Mouse (Mus musculus) ES-E14 (cell line): Measurements from ENCODE around the gene Vamp8. TPM values are rescaled to one million over a fixed set of nuclear protein-coding genes. Genes with fewer than 3 reads are reported as not detected.
A peak's percentile ranks its signal among the peaks of the same experiment; 100 is the strongest.

Experiments used
- DNase-seq: peaks from one replicate; pipeline ENCODE4 v3.0.0-alpha.2; 2013; ENCODE audit warnings: low read depth, low spot score
- H3K27ac ChIP-seq: 2 replicates; pipeline ENCODE4 v1.5.1; 2012; ENCODE audit warnings: low read depth, mild to moderate bottlenecking, low read length, moderate library complexity, mixed read lengths; ENCODE audit not compliant: poor library complexity, insufficient read depth, severe bottlenecking
- H3K36me3 ChIP-seq: 2 replicates; pipeline ENCODE4 v1.6.1; 2012; ENCODE audit warnings: mild to moderate bottlenecking, low read length, moderate library complexity, mixed read lengths; ENCODE audit not compliant: control insufficient read depth, poor library complexity, insufficient read depth, severe bottlenecking
- H3K4me1 ChIP-seq, 2 experiments: fragments of 150-350 bp in 1 of 2; sonication (generic) in 1 of 2; 2 replicates each; pipeline ENCODE4 v1.6.1; 2012; ENCODE audit warnings: low read length in 2 of 2, mild to moderate bottlenecking in 1 of 2, mixed read lengths in 1 of 2; ENCODE audit not compliant: control insufficient read depth in 2 of 2, insufficient read depth in 2 of 2, poor library complexity in 1 of 2
- H3K4me3 ChIP-seq, 2 experiments: fragments of 150-350 bp in 1 of 2; sonication (generic) in 1 of 2; 2 replicates each; pipeline ENCODE4 v1.5.1; 2012; ENCODE audit warnings: low read length in 2 of 2, low read depth in 1 of 2, mild to moderate bottlenecking in 1 of 2, mixed read lengths in 1 of 2; ENCODE audit not compliant: insufficient read depth in 1 of 2, poor library complexity in 1 of 2, severe bottlenecking in 1 of 2
- H3K9ac ChIP-seq: 2 replicates; pipeline ENCODE4 v1.6.1; 2012; ENCODE audit warnings: low read depth, mild to moderate bottlenecking, low read length, mixed read lengths; ENCODE audit not compliant: poor library complexity, insufficient read depth, severe bottlenecking
- H3K9me3 ChIP-seq: fragments of 150-350 bp; sonication (generic); 2 replicates; pipeline ENCODE4 v1.6.1; 2012; ENCODE audit warnings: low read depth, mild to moderate bottlenecking, low read length; ENCODE audit not compliant: control insufficient read depth, insufficient read depth
- CHD2 ChIP-seq: IDR thresholded peaks from 2 replicates; pipeline ENCODE4 v1.6.1; 2014; ENCODE audit warnings: mild to moderate bottlenecking, low read depth, low read length, inconsistent platforms
- HCFC1 ChIP-seq: IDR thresholded peaks from 2 replicates; pipeline ENCODE4 v1.6.1; 2012; ENCODE audit warnings: low read length, inconsistent platforms, borderline replicate concordance; ENCODE audit not compliant: insufficient read depth
- MAFK ChIP-seq: IDR thresholded peaks from 2 replicates; pipeline ENCODE4 v1.6.1; 2014; ENCODE audit warnings: mild to moderate bottlenecking, low read depth, low read length, inconsistent platforms; ENCODE audit not compliant: insufficient read depth
- ZC3H11A ChIP-seq: IDR thresholded peaks from 2 replicates; pipeline ENCODE4 v1.6.1; 2012; ENCODE audit warnings: low read depth, mild to moderate bottlenecking, inconsistent platforms, low read length, borderline replicate concordance
- ZNF384 ChIP-seq: IDR thresholded peaks from 2 replicates; pipeline ENCODE4 v1.6.1; 2012; ENCODE audit warnings: low read depth, low read length, inconsistent platforms
- in situ Hi-C, 2 experiments: fragments of 600-800 bp; cut with MboI; formaldehyde crosslinking; loops; one replicate each; pipeline ENCODE4 v1.15.1; 2025; ENCODE audit warnings: low sequenced_read_pairs in 2 of 2, inconsistent platforms in 1 of 2; ENCODE audit not compliant: unreplicated experiment in 2 of 2
- total RNA-seq: library from RNA; depleted of rRNA; stranded (reverse); fragments of 300-350 nt; gene quantifications from 2 replicates; pipeline ENCODE4 v1.2.3, GENCODE M21; 2012

Gene Vamp8
- total RNA-seq, 1 experiment = 44.0 TPM

- H3K4me1 ChIP-seq = no peaks in the 10 kb centered on the region
- H3K4me3 ChIP-seq = no peak overlapping the region
- in situ Hi-C loops = loop anchor here (25.0 kb wide), 1 partner anchor 427 kb away; no protein-coding TSS in a partner anchor
- no peak overlapping the region for H3K27ac ChIP-seq
- no peaks in the 10 kb centered on the region for H3K9me3 ChIP-seq
- no peak for DNase-seq
- no peak overlapping the region for H3K9ac ChIP-seq
- H3K36me3 ChIP-seq = no peaks in the 10 kb centered on the region
- no peak for TF ChIP-seq MAFK
Observed at GRCm38 (mm10) chr6:72410003-72410402, 19.5 kb upstream of the Vamp8 start.

DNA sequence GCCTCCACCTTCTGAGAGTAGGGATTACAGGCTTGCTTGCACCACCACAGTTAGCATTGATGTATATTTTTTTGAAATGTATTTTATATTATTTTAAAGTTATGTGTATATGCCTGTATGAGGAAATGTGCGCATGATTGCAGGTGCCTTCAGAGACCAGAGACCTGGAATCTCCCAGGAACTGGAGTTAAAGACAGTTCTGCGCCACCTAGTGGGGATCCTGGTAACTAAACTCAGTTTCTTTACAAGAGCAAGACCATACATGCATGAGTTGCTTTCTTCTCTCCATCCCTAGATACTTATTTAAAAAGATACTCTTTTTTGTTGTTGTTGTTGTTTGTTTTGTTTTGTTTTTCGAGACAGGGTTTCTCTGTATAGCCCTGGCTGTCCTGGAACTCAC, 19.1 kb upstream of the Vamp8 start:
- Histone ChIP-seq H3K4me1 (no peaks in the 10 kb centered on the region), H3K36me3 (no peaks in the 10 kb centered on the region), H3K4me3 (no peak overlapping the region), H3K9ac (no peak overlapping the region), H3K27ac (no peak overlapping the region), H3K9me3 (no peaks in the 10 kb centered on the region)
- TF ChIP-seq HCFC1 = no peak
- TF ChIP-seq ZC3H11A = no peak
- TF ChIP-seq CHD2 = no peak
- no peak for TF ChIP-seq MAFK
- TF ChIP-seq ZNF384 = no peak
- in situ Hi-C loops = loop anchor here (25.0 kb wide), 1 partner anchor 428 kb away; no protein-coding TSS in a partner anchor
- DNase-seq = peak; percentile 86

- no peak overlapping the region for H3K27ac ChIP-seq
- H3K36me3 ChIP-seq = no peaks in the 10 kb centered on the region
- in situ Hi-C loops = loop anchor here (25.0 kb wide), 1 partner anchor 430 kb away; no protein-coding TSS in a partner anchor
- no peaks in the 10 kb centered on the region for H3K4me1 ChIP-seq
- H3K9me3 ChIP-seq = no peaks in the 10 kb centered on the region
- H3K4me3 ChIP-seq = no peak overlapping the region
- no peak overlapping the region for H3K9ac ChIP-seq
- TF ChIP-seq ZC3H11A (peak; percentile 82), HCFC1 (0 out of 2 replicates have a peak, but pooled peaks have one; percentile 38), CHD2 (no peak), ZNF384 (peak; percentile 61; the same call in 1 of the 2 replicates), MAFK (peak; percentile 71)
- peak; percentile 89 for DNase-seq
Observed at GRCm38 (mm10) chr6:72407119-72407518, 16.6 kb upstream of the Vamp8 start.

DNA sequence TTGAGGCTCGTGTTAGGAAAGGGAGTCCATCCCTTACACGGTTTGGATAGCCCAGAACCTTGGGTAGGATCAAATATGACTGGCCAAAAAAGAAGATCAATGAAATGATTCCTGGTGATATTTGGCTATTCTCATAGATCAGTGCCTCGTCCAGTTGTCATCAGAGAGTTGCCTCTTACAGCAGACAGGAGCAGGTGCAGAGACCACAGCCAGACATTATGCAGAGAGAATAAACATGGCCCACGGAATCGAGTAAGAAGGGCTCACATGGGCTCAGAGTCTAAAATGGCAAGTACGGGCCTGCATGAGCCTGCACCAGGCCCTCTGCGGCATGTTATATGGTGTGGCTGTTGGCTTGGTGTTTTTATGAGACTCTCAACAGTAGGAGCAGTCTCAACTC, 14.9 kb upstream of the Vamp8 start:
- in situ Hi-C loops = loop anchor here (25.0 kb wide), 1 partner anchor 432 kb away; no protein-coding TSS in a partner anchor
- Histone ChIP-seq H3K36me3 (no peaks in the 10 kb centered on the region), H3K4me3 (no peak overlapping the region), H3K27ac (no peak overlapping the region), H3K9me3 (no peaks in the 10 kb centered on the region), H3K4me1 (no peaks in the 10 kb centered on the region), H3K9ac (no peak overlapping the region)
- TF ChIP-seq MAFK (no peak), ZC3H11A (no peak), HCFC1 (no peak)
- DNase-seq = no peak

GRCm38 (mm10) chr6:72401875-72402274, 11.4 kb upstream of the Vamp8 start:
- Histone ChIP-seq H3K27ac (no peak overlapping the region), H3K4me3 (no peak overlapping the region), H3K36me3 (no peaks in the 10 kb centered on the region), H3K9ac (no peak overlapping the region), H3K9me3 (no peaks in the 10 kb centered on the region), H3K4me1 (no peaks in the 10 kb centered on the region)
- TF ChIP-seq MAFK = no peak
- TF ChIP-seq CHD2 = no peak
- no peak for TF ChIP-seq ZNF384
- TF ChIP-seq HCFC1 = no peak
- TF ChIP-seq ZC3H11A = no peak
- DNase-seq = peak; percentile 63
- in situ Hi-C loops = loop anchor here (25.0 kb wide), 1 partner anchor 435 kb away; no protein-coding TSS in a partner anchor
